Mouse (Mus musculus): ENCODE data around the gene Traf5.
A peak's percentile ranks its signal among the peaks of the same experiment; 100 is the strongest.

Gene Traf5

GRCm38 (mm10) chr1:192091806-192092772 is at the start of gene Traf5:
TSS of gene Traf5 (minus strand) at chr1:192092559.
- DNase-seq (ENCODE audit: low spot score), result peak; percentile 99

GRCm38 (mm10) chr1:192140313-192140712 is 48.0 kb upstream of the Traf5 start:
- DNase-seq (ENCODE audit: low spot score), result no peak

- peak; percentile 78 for DNase-seq (ENCODE audit: low spot score)
Observed at GRCm38 (mm10) chr1:192137926-192138910, 45.9 kb upstream of the Traf5 start, which contains the start of gene Rcor3. TSS of gene Rcor3 (minus strand) at chr1:192138062.

DNA sequence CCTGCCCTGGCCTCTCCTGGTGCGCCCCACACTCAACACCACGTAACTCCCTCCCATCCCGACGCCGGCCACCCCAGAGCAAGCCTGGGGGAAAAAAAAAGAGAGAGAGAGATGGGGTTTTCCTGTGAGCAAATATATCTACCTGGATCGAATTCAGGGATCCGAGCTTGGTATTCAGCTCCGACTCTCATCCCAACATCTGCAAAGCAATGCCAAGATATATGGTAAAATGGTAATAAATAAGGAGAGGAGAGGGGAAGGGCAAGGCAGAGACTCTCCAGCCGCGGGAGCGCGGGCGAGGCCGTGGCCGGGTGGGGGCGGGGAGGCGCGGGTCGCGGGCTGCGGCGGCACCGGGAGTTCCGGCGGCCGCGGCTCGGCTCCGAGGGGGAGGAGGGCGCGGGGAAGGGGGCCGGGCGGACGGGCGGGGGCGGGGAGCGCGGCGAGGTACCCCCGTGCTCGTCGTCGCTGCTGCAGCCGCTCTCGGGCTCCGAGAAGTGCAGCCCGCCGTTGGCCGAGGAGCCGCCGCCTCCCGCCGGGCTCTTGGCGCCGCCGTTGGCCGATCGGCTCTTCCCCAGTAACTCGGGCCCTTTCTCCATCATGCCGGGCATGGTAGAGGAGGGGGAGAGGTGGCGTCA is 45.0 kb upstream of the Traf5 start:
- DNase-seq (ENCODE audit: low spot score), result no peak

DNA sequence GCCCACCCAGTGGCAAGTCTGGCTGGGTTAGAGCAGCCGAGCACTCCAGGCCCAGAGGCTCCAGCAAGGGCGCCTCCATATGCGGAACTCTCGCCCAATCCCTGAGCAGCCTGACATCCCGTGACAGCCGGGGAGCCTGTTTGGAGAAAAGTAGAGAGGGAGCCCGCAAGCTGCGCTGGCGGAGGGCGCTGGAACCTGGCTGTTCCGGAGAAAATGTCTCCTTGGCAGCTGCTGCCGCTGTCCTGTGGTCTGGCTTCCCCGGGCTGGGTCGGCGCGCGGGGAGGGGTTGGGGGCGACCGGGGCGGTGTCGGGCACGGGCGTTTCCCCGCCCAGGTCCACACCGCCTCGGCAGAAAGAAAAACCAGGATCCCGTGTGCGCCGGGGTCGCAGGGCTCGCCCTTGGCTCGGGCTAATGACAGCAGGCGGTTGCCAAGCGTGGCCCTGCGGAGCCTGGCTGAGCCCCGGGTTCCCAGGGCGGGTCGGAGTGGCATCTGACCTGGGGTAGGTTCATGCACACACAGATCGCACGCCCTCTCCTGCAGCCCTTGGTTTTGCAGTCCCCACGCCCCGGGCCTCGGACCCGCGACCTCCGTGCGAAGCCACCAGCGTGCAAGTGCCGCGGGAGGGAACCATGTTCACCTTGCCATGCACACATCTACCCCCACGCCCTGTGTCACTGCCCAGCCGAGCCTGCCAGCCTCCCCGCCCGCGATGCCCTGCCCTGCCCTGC is 44.4 kb upstream of the Traf5 start:
- peak; percentile 75 for DNase-seq (ENCODE audit: low spot score)

- DNase-seq (ENCODE audit: low spot score), result no peak
Observed at GRCm38 (mm10) chr1:192130202-192130601, 37.8 kb upstream of the Traf5 start.

DNA sequence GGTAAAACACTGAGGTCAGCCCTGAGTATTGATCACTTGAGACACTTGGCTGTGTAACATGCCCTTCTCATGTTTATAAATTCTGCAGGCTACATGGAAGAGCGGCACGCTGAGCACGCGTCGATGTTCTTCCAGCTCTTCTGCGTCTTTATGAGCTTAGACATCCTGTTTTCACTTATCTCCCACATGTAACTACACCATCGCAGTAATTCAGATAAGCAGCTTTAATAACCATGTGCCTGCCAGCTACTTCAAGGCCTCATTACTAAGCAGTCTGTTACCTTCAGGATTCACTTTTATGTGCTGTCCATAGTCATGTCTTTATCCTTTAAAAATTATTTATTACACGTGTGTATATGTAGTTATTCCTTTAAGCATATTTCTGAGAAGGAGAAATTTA is 36.0 kb upstream of the Traf5 start:
- DNase-seq (ENCODE audit: low spot score), result no peak

GRCm38 (mm10) chr1:192125761-192126160 is 33.4 kb upstream of the Traf5 start:
- DNase-seq (ENCODE audit: low spot score), result no peak

DNA sequence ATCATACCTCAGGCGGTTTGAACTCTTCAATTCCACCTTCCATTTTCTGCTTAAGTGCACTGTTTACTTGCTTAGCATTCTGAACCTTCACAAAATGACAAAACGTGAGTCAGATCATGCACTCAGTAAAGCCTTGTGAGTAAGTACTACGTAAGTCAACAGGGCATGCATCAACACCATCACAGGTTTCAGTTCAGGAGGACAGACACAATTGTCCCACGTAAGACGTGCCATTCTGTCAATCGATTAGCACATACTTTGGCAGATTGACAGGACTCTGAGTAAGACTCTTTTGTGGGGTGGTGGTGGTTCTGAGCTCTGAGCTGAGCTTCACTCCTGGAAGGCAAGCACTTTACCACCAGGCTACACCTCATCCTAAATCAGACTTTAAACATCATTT is 23.9 kb upstream of the Traf5 start:
- no peak for DNase-seq (ENCODE audit: low spot score)

- no peak for DNase-seq (ENCODE audit: low spot score)
Observed at GRCm38 (mm10) chr1:192115378-192115777, 23.0 kb upstream of the Traf5 start.

DNA sequence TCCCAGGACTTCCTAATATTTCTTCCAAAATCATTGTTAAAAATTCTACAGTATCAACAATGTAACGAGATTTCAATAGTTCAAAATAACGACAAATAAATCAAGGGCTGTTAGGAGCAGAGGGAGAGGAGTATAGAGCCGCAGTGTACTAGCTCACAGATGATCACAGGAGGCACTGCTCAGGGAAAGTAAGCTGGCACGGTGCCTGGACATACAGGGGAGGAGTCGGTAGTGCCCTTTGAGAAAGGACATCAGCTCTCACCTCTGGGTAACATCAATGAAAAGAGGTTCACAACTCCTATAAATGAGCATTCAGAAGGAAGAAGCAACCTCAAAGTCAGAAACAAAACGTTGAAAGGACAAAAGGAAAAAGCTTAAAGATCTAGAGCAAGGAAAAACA is 16.8 kb upstream of the Traf5 start:
- no peak for DNase-seq (ENCODE audit: low spot score)

DNA sequence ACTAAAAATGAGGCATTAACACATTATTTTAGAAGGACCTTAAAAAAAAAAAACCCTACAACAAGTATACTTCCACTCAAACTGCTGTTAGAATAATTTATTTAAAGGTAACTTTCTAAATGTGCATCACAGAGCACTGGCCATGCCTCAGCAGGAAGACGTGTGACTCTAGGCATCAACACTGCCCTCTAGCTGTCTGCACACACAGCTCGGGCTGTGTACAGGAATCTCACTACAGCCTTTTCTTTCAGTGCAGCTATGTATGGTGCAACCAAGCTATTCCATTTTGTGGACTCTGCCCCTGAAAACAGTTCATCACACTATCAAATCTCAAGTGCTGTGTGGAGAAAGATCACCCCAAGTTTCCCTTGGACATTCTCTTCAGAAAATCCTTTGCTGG is 15.0 kb upstream of the Traf5 start:
- peak; percentile 26 for DNase-seq (ENCODE audit: low spot score)

GRCm38 (mm10) chr1:192105902-192106389 is 13.6 kb upstream of the Traf5 start:
- no peak for DNase-seq (ENCODE audit: low spot score)

- no peak for DNase-seq (ENCODE audit: low spot score)
Observed at GRCm38 (mm10) chr1:192104021-192104420, 11.7 kb upstream of the Traf5 start.

- no peak for DNase-seq (ENCODE audit: low spot score)
Observed at GRCm38 (mm10) chr1:192103176-192103575, 10.8 kb upstream of the Traf5 start.

DNA sequence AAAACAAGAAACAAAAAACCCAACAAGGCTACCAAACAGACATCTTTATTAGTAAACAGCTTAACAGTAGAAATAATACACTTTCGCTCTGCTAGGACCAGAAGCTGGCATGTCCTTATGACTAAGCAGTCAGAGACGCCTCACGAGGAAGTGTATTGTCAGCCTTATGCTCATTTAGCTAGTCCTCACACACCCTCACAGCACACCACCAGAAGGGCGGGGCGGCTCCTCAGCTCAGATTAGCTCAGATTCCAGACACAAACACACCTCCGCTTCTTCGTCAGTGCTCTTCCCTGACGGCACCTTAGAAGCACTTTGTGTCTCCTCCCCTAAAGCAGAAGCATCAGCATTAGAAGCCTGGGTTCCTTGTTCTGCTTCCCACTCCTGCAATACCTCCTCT is 9.0 kb upstream of the Traf5 start:
- no peak for DNase-seq (ENCODE audit: low spot score)

DNA sequence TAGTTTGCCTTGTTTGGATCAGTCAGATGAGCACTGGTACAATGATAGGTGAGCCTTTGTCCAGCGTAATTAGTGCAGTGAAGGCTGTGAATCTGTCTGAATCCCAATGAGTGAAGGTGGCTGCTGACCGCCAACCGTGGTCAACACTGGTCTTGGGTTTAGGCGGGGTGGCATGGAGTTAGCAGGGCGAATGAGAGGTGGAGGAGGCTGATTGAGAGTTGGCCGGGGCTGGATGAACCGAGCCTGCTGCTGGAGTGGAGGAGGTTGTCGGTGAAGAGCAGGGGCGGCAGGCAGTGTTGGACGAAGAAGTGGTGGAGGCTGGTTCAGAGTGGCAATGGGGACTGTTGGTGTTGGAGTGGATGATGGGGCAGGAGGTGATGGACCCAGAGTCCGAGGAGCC is 8.4 kb upstream of the Traf5 start:
- no peak for DNase-seq (ENCODE audit: low spot score)

- no peak for DNase-seq (ENCODE audit: low spot score)
Observed at GRCm38 (mm10) chr1:192095626-192096025, 3.3 kb upstream of the Traf5 start.

- peak; percentile 78 for DNase-seq (ENCODE audit: low spot score)
Observed at GRCm38 (mm10) chr1:192094451-192095170, 2.3 kb upstream of the Traf5 start.

- peak; percentile 90 for DNase-seq (ENCODE audit: low spot score)
Observed at GRCm38 (mm10) chr1:192092879-192093660, 711 bp upstream of the Traf5 start.
